ENCODE assay signal across 13 mouse cellular contexts in the genomic region with DNA sequence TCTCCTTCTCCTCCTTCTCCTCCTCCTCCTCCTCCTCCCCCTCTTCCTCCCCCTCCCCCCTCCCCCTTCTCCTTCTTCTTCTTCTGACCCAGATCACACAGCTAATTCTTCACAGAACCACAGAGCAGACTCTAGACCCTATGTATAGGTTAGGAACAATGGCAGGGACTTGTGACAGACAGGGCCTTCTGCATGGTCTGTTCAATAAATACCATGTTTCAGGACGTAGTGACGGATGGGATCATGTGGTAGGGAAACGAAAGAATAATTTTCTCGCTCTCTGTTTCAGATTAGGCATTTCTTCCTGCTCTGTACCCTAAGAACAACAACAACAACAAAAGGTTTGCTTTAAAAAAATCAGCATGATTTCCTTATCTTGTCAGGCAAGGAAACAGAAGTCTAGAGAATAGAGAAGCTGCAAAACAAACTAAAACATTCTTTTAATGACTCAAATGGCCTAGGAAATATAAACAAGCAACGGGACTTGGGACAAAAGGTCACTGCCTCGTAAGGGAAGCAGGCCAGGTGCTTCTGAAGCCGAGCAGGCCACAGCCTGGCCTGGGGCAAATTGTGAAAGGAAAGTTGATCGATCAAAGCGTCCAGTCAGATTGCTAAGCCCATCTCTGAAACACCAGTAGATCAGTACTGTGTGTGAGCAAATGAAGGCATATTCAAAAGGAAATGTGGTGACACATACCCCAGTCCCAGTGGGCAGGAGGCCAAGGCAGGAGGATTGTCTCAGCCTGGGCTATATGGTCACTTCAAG. TPM values are rescaled to one million over a fixed set of nuclear protein-coding genes. Genes with fewer than 3 reads are reported as not detected.
DNase-seq lines count a peak whose midpoint lies in the region; ATAC-seq lines count a peak whose summit lies in the region.
"Had no signal": no experiment of that assay in that cellular context is flagged by ENCODE, and none has a peak within 500 bp of the region (broad histone marks: within the 10 kb centered on the region; RNA-seq: fewer than 3 reads in every experiment).

No protein-coding gene starts in this region.

- H3K4me3 ChIP-seq in heart, embryonic 12.5 days, result no peak overlapping the region
- peak overlapping the region; percentile 12 for H3K4me3 ChIP-seq in megakaryocyte, embryonic 14.5 days (replicated peaks)
- no peak overlapping the region for H3K4me3 ChIP-seq in midbrain, embryonic 10.5 days
- H3K4me3 ChIP-seq: embryonic facial prominence, embryonic 12.5 days; forebrain, embryonic 15.5 days had no signal

- ATAC-seq in heart, embryonic 12.5 days (ENCODE audit: insufficient number of reproducible peaks, low FRiP score), result peak; percentile 55; the same call in 1 of the 2 replicates
- ATAC-seq in megakaryocyte, adult 5-6 weeks (ENCODE audit: poor library complexity, severe bottlenecking), result no peak
- ATAC-seq: forebrain, embryonic 15.5 days; hindbrain, postnatal 0 days had no signal

- DNase-seq in heart, postnatal 10 days, result no peak
- peak; percentile 44 to 54 for DNase-seq in kidney, postnatal 25 days
- DNase-seq in yolk sac, embryonic 10.5 days (ENCODE audit: low spot score), result peak; percentile 46
- DNase-seq in cerebellum, postnatal 25 days, result no peak
- no peak for DNase-seq in midbrain, embryonic 10.5 days (ENCODE audit: low spot score)
- DNase-seq: gastrocnemius, postnatal 36 days had no signal

- no peak overlapping the region for H3K9ac ChIP-seq in heart, embryonic 12.5 days
- H3K9ac ChIP-seq: embryonic facial prominence, embryonic 12.5 days; forebrain, embryonic 15.5 days had no signal

- intact Hi-C loops in heart, postnatal 10 days (cut with DNase I), result no loop called here

- no peaks in the 10 kb centered on the region for H3K36me3 ChIP-seq in heart, embryonic 12.5 days
- no peaks in the 10 kb centered on the region for H3K36me3 ChIP-seq in megakaryocyte, embryonic 14.5 days (replicated peaks; ENCODE audit: low read length)
- no peaks in the 10 kb centered on the region for H3K36me3 ChIP-seq in midbrain, embryonic 10.5 days
- H3K36me3 ChIP-seq: embryonic facial prominence, embryonic 12.5 days; forebrain, embryonic 15.5 days had no signal

- no peaks in the 10 kb centered on the region for H3K27me3 ChIP-seq in heart, embryonic 12.5 days (replicated peaks)
- peaks cover 11% of the 10 kb centered on the region for H3K27me3 ChIP-seq in megakaryocyte, embryonic 14.5 days (replicated peaks)
- no peaks in the 10 kb centered on the region for H3K27me3 ChIP-seq in midbrain, embryonic 10.5 days (ENCODE audit: low read depth, poor library complexity, severe bottlenecking)
- H3K27me3 ChIP-seq: embryonic facial prominence, embryonic 12.5 days; forebrain, embryonic 15.5 days had no signal

- no peaks in the 10 kb centered on the region for H3K9me3 ChIP-seq in heart, embryonic 12.5 days (replicated peaks)
- no peaks in the 10 kb centered on the region for H3K9me3 ChIP-seq in megakaryocyte, embryonic 14.5 days
- no peaks in the 10 kb centered on the region for H3K9me3 ChIP-seq in midbrain, embryonic 10.5 days (replicated peaks)
- H3K9me3 ChIP-seq: embryonic facial prominence, embryonic 12.5 days; forebrain, embryonic 15.5 days had no signal

- H3K4me1 ChIP-seq in heart, embryonic 12.5 days (replicated peaks), result peaks cover 13% of the 10 kb centered on the region; the same call in 1 of the 2 replicates
- H3K4me1 ChIP-seq in megakaryocyte, embryonic 14.5 days, result peaks cover 27% of the 10 kb centered on the region
- H3K4me1 ChIP-seq in midbrain, embryonic 10.5 days, result peaks cover under 1% of the 10 kb centered on the region; the same call in 1 of the 2 replicates

- WGBS in heart, embryonic 12.5 days, result 56% methylated on average over 9 of the region's 9 CpGs
- 73% methylated on average over 9 of the region's 9 CpGs for WGBS in midbrain, embryonic 10.5 days

- no peak overlapping the region for H3K4me2 ChIP-seq in heart, embryonic 12.5 days
- H3K4me2 ChIP-seq: embryonic facial prominence, embryonic 12.5 days; forebrain, embryonic 15.5 days had no signal

- no peak overlapping the region for H3K27ac ChIP-seq in heart, embryonic 12.5 days (ENCODE audit: poor library complexity, severe bottlenecking)
- H3K27ac ChIP-seq in midbrain, embryonic 10.5 days (replicated peaks), result no peak overlapping the region
- H3K27ac ChIP-seq: embryonic facial prominence, embryonic 12.5 days; forebrain, embryonic 15.5 days; hindbrain, postnatal 0 days; macrophage had no signal

RNA-seq across cellular contexts. Expression of gene Mat2a, which starts 20.9 kb away (rescaled TPM):
- polyA plus RNA-seq in heart, embryonic 12.5 days (2016; fragmentation: Nextera tagmentation; extraction: Ambion mirVana), result 313 and 317 TPM in 2 replicates
- 100 to 1,000 TPM; 204 to 226 TPM for total RNA-seq in heart, postnatal 10 days (2021)
- 1.6 and 17.1 TPM in 2 replicates for polyA plus RNA-seq in megakaryocyte, embryonic 14.5 days (2012; ENCODE audit: insufficient read depth, low replicate concordance)
- total RNA-seq in megakaryocyte, adult 5-6 weeks (2015), result 181 and 183 TPM in 2 replicates
- 95.4 and 105 TPM in 2 replicates for total RNA-seq in megakaryocyte, adult 5-6 weeks (2017)
- 431 and 439 TPM in 2 replicates for polyA plus RNA-seq in midbrain, embryonic 10.5 days (2016; fragmentation: Nextera tagmentation; extraction: Ambion mirVana)

RNA-seq across cellular contexts. Expression of gene Ggcx, which starts 46.1 kb away (rescaled TPM):
- polyA plus RNA-seq in heart, embryonic 12.5 days (2016; fragmentation: Nextera tagmentation; extraction: Ambion mirVana), result 33.8 and 38.7 TPM in 2 replicates
- 10 to 100 TPM; 24.5 to 27.7 TPM for total RNA-seq in heart, postnatal 10 days (2021)
- 4.8 and 8.6 TPM in 2 replicates for polyA plus RNA-seq in megakaryocyte, embryonic 14.5 days (2012; ENCODE audit: insufficient read depth, low replicate concordance)
- 5.6 and 7.8 TPM in 2 replicates for total RNA-seq in megakaryocyte, adult 5-6 weeks (2015)
- total RNA-seq in megakaryocyte, adult 5-6 weeks (2017), result 6.0 and 8.3 TPM in 2 replicates
- polyA plus RNA-seq in midbrain, embryonic 10.5 days (2016; fragmentation: Nextera tagmentation; extraction: Ambion mirVana), result 15.3 and 21.5 TPM in 2 replicates

Comparison
In these comparisons a context has a peak if more than half of its experiments do, and no peak if none do; other contexts are left out.
1. DNase-seq: peak in kidney, postnatal 25 days (2 of 2) and yolk sac, embryonic 10.5 days (single experiment); none in heart, postnatal 10 days (0 of 2), cerebellum, postnatal 25 days (0 of 2) and midbrain, embryonic 10.5 days (single experiment).
2. RNA of gene Mat2a, which starts 20.9 kb away (polyA plus RNA-seq): 431 to 439 TPM in midbrain, embryonic 10.5 days and 313 to 317 TPM in heart, embryonic 12.5 days; 1.6 to 17.1 TPM in megakaryocyte, embryonic 14.5 days; every median in the first group is over 10 times any median in the second.